Mouse (Mus musculus) retina, embryonic 14.5 days (tissue): ENCODE results near the gene Wfdc18.

Experiments used
- DNase-seq: peaks from one replicate; pipeline ENCODE4 v3.0.0-alpha.2; 2015; ENCODE audit warnings: low spot score

Wfdc18 gene

DNA sequence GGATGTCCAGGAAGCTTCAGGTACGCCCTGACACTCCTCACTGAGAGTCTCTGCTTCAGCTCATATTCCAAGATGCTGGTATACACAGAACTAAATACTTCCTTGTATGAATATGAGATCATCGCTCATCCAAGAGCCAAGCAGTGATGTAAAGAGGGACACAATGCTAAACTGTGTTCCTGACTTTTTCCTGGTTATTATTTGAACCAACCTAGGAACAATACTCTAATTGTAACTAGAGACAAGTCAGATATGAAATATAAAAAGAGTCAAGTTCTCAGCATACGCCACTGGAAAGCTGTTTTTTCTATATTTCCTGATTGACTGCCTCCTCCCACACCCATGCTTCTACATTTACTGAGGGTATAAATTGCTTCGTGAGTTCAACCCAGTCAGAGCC, at the start of gene Wfdc18:
Gene Wfdc18 (plus strand): TSS at position 301 of the 400 bp plus-strand sequence.
- DNase-seq: no peak

DNA sequence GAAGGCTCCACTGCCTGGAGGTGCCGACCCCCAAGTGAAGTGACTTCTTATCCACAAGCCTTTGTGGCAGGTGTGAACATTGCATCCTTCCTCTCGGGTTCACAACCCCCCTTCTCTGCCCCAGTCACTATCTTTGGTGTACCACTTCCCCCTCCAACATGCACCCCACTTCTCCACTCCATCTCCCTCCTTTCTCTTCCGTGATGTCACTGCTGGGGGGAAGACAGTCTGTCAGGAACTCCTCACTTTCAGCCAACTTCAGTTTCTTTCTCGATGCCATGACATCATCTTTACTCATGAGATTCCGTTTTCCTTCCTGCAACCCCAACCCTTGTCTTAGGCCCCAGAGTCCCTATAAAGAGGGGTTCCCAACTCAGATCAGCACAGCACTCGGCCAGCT, 46.6 kb upstream of the Wfdc18 start, which contains the start of gene Ccl4:
Gene Ccl4 (plus strand): TSS at position 381 of the 400 bp plus-strand sequence.
- no peak for DNase-seq

DNA sequence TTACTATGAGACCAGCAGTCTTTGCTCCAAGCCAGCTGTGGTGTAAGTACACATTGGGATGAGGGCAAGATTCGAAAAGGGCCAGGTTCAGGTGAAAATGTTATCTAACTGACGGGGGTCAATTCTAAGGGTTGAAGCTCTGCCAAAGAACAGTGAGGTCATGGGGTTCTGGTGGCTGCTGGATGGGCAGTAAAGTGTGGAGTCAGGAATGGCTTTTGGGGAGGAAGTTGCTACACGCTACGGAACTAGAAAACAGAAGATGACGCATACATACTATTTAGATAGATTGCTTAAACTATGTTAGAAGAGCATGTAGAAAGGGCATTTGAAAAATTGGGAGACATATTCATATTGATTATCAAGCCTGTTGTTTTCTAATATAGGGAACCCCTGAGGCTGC, 45.3 kb upstream of the Wfdc18 start:
- no peak for DNase-seq

DNA sequence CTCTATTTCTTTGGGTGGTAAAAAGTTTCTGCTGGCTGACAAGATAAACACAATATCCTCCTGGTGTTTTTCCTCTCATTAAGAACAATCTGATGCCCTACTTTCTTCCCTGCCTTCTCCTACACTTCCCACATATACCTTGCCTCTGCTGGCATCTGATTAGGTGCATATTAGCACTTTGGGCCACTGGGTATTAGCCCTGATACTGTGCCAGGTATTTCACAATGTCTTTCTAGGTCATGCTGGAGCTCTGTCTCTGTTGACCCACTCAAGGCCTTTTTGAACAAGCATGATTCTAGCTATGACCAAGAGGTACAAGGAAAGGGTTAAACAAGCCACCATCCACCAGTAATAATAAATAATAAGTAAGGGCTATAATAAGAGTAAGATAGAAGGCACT, 37.1 kb upstream of the Wfdc18 start:
- no peak for DNase-seq

DNA sequence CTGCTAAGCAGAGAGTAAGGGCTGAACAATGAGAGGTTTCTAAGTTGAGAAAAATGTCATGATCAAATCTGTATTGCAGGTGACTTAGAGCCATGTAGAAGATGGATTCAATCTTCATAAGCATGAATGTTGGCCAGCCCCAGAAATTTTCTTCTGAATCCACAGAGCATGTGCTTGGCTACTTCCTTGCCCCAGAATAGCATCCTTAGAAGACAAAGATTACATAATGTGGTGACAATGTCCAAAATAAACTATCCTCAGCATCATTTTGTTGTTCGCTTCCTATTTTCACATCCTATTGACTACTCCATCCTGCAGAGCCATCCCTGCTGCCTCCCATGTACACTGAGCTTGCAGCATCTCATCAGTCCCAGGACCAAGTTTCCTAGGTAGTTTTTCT, 33.1 kb upstream of the Wfdc18 start:
- DNase-seq: no peak

DNA sequence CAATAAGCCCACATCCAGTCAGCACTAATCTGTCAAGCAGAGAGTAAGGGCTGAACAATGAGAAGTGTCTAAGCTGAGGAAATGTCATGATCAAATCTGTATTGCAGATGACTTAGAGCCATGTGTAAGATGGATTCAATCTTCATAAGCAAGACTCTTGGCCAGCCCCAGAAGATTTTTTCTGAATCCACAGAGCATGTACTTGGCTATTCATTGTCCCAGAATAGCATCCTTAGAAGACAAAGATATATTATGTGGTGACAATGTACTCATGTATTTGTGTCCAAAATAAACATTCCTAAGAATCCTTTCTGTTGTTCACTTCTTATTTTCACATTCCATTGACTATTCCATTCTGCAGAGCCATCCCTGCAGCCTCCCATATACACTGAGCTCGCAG, 18.9 kb upstream of the Wfdc18 start:
- DNase-seq: no peak

DNA sequence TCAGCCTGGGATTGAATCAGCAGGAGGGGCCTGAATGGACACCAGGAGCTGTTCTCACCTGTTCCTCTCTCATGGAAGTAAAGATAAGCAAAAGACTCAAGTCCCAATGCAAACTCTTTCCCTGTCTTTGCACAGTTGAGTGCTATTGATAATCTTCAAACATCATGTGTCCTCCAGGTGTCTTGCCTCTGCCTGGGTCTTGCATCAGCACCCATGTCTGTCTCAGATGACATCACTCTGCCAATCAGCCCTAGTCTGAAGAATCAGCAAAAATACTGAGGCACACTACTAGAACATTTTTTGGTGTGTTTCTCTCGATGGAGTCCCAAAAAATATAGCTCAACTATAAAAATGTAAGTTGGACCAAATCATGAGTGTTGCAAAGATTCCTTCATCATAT, 16.8 kb upstream of the Wfdc18 start:
- no peak for DNase-seq

DNA sequence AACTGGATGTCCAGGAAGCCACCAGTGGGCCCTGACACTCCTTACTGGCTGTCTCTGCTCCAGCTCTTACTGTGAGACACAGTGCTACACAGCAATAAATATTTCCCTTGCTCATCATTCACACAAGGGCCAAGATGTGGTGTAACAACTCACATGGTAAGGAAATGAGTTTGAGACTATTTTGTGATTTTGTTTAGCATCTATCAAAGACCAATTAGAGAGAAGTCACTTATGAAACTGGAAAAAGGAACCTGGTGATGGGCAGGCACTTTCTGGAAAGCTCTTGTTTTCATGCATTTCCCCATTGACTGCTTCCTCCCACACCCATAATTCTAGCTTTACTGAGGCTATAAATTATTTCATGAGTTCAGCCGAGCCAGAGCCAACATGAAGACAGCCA, 5.1 kb upstream of the Wfdc18 start, which contains the start of gene Wfdc17:
Gene Wfdc17 (plus strand): TSS at position 287 of the 400 bp plus-strand sequence.
- no peak for DNase-seq

DNA sequence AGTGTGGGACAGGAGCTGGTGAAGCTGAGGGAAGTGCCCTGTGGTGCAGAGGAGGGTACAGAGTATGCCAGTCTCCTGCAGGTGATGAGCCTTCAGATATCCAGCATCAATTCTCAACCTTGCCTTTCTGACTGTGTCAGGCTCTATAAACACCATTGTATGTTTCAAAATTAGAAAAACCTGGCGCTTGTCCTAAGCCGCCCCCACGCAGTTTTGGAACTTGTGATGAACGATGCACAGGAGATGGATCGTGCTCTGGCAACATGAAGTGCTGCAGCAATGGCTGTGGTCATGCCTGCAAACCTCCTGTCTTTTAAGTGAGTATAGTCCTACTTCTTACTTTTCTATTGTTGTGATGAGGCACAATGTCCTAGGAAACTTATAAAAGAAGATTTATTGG, 868 bp downstream of the Wfdc18 start:
- no peak for DNase-seq

DNA sequence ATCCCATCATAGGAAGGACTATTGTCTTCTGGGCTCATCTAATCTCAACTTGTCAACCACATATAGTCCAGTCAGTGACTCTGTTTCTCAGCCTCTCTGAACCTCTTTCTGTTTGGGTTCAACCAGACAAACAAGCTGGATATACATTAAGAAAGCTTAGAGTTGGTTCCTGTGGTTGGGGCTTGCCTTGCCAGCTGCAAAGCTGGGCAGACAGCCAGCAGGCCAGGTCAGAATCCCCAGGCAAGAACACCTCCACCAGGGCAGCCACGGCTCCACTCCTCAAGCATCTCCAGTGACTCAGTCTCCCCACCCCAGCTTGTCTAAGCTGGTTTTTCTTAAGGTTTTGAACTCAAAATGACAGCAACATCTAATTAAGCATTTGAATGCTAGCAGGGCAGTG, 3.9 kb downstream of the Wfdc18 start:
- no peak for DNase-seq

DNA sequence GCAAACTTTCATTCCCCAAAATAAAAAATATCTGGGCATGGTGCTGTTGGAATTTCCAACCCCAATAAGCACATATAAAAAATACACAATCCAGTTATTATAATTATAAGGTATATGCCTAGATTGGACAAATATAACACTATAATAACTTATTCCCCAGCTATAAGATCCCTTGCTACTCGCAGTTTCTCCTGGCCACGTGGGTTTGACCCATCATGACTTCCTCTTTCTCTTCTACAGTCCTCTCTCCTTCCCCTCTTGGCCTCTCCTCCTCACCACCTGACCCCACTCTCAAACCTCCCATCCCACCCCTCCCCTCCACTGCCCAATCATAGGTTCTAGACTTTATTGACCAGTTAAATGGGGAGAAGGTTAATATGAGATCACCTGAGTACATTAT, 5.1 kb downstream of the Wfdc18 start:
- DNase-seq: no peak

DNA sequence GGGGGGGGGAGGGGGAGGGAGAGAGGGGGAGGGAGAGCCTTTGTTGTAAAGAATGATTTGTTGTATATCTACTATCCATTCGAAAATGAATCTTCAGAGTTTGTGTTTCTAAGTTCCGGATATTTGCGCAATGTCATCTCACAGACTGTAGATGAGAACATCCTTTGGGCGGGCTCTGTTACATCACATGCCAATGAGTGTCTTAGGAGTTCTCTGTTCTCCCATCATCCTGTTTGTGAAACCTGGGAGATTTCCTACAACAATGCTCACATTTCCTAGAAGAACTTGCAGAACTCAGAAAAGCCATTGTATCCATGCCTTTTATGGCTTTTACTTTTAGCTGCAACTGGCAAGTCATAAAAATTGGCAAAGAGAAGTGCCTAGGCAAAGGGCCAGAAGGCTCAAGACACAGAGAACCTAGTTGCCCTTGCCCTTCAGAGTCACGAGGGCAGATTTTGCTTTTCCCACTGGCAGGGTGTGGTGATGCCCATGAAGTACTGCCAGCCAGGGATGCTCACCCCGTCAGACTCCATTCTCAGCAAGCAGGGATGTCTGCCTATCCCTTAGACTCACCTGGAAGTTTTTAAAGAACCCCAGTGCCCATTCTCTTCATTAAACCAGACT, 8.3 kb downstream of the Wfdc18 start:
- DNase-seq: no peak

DNA sequence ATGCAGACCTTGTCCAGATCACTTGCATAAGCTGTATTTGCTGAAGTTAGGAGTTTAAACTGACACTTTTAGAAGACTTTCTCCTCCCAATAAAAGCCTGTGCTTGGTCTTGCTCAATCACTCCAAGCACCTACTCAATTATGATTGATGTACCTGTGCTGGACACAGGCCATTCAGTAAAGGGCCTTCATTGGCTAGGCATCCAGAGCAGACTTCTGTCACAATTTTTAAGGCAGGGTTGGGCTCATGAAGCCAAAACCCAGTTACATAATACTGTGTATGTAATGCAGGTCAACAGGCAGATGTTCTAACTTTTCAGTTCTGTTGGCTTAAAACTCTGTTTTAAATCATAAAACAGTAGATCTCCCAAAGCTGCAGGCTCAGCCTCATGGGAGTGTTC, 12.0 kb downstream of the Wfdc18 start:
- no peak for DNase-seq

DNA sequence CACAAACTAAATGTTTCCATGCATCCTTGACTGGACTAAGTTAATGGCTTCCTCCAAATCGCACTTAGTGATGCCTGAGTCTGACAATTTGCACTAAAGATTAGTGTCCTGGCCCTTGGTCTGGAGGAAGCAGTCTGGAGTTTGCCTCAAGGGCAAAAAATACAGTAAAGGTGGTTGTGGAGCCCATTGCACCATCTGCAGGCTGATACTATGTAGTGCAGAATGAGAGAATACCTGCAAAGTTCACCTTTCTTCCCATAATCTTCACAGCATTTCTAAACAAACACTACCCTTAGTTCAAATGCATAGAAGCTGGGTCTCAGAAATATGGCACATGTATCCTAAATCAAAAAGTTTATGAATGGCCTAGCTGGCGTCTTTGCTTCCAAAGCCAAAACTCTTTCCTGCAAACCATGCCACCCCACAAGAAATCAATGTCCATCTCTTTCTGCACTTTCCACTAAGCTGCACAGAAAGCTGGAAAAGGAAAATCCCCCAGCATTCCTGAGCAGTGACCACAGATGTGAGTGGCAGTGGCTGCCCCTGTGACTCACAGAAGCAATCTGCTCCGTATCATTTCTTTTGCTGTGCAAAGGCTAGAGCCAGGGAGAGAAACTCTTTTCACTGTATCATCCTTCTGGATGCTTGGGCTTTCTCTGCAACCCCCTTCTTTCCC, 20.1 kb downstream of the Wfdc18 start:
- peak; percentile 9 for DNase-seq

DNA sequence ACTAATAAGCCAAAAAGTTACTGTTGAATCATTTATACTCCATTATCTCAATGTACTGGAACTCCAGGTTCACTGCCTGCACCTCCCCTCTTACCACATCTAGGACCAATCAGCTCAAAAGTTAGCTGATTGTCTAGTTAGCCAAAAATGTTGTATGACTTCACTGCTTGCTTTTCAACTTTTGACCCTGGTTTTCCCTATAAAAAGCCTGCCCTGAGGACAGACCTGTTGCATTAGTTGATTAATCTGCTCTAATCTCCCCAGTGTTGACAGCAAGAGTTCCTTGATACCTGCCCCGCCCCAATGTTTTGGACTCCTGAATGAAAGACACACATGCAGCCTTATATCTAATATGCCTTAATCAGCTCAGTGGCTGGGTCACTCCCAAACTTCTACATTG, 22.3 kb downstream of the Wfdc18 start:
- DNase-seq: no peak

DNA sequence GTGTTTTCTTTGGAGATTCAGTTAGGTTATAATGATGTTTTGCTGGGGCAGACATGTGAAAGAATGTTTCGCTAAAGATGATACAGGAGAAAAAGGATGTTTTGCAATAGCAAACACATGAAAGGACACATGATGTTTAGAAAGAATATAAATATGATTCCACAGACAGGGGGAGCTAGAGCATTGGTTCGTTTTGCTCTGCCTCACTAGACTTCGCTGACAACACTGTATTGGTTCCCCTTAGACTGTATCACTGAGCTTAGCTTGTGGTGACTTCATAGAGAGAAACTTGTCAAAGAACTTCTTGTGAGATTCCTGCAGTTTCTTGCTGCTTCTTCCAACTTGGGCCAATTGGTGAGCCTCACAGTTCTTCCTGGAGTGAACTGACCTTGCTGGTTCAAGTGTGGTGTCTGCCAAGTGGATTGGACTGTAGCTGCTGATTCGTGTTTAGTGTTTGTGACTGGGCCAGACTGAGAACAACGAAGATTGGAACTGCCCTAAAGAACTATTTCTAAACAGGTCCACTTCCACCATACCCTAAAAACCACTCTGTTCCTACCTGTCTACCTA, 24.3 kb downstream of the Wfdc18 start:
- no peak for DNase-seq

DNA sequence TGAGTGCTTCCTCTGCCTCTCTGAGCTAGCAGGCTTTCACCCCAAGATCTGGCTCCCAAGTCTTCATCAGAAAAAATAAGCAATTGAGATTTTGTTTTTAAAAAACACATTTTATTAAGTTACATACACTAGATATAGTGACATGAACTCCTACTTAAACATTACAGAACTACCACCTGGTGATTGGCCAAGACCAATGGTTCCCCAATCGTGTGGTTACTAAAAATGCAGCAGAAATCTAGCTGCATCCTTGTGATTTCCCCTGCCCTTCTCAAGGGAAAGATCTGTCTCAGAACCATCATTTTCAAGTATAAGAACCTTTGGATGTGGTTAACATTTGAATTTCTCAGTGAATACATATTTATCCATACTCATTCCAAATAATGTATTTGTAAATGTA, 25.4 kb downstream of the Wfdc18 start:
- no peak for DNase-seq

DNA sequence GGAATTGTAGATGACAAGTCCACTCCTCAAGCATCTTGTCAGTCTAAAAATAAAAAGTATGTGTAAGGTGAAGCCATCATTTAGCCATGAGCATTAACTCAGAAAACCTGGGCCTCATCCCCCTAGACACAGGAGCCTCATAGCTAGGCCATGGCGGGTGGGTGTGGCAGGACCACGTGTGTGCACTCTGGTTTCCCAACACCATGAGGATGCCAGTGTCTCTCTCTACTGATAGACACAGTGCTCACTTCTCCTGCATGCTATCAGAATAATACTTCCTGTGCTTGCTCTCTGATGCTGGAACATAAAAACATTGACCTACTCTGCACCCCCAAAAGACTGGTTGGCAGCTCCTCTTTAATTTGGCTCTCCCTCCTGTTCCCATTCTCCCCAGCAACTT, 27.1 kb downstream of the Wfdc18 start:
- DNase-seq: no peak

DNA sequence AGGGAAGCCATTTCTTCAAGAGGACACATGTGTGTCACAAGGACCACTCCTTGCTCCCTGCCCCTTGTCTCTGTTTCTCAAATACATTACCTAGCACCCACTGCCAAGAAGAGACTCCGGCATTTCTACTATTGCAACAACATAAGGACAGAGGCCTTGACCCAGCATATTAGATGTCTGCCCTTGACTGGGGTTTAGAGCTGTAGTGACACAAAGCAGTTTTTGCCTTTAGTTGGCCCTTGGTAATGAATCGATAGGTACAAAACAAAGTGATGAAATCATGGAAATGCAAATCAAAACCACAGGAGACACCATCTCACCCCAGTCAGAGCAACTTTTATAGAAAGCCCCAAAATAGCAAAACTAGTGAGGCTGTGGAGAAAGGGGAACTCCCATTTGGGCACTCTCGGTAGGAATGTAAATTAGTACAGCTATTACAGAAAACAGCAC, 28.3 kb downstream of the Wfdc18 start:
- DNase-seq: no peak

DNA sequence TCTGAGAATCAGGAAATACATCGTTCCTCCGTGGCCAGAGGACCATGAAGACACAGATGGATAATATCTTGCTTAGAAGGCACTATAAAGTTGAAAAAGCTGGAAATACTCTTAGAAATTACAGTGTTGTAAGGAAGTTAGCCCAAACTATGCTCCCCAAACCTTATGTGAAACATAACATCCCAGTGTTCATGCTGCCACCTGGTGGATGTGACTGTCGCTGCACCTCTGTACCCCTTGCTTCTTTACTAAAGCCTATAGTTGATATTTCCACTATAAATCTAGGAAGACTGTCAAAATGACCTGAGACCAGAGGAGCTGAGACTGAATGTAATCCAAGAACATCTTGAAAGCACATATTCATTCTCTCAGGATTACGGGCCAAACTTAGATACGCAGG, 30.4 kb downstream of the Wfdc18 start:
- peak; percentile 86 for DNase-seq

DNA sequence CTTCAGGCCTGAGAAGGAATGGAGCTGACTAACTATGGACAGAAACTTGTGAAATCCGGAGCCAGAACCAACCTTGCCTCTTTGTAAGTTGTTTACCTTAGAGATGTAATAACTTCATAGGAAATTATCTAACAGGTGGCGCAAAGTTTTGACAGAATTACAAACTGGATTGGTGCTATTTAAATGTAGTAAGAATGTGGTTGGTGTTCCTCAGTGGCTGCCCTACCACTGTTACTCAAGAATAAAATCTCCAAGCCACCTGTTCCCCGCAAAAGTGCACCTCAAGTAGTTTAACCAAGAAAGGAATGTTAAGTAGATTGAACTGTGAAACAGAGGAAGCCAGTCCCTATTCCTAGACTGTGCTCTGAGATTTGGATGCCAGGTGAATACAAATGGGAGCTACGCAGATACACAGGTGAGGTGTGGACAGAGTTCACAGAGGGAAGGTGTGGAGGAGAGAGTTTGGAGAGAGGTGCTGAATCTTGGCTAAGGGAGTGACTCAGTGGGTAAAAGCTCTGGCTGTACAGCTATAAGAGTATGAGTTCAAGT, 31.7 kb downstream of the Wfdc18 start:
- DNase-seq: no peak

DNA sequence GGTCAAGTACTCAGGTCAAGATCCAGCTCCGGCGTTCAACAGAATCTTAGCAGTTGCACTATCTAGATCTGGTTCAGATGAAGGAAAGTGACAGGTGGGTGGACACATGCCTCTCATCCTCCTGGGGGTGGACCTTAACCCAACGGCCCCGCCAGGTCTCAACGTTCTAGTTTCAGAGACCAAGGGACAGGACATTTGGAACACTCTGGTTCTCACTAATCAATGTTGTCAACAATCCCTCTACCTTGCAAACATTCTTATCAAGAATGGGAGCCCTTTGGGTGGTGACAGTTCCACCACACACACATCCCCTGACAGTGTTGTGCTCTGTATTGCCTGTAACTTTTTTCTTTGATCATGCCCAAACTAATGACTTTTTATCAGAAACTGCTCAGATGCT, 33.0 kb downstream of the Wfdc18 start:
- DNase-seq: no peak

DNA sequence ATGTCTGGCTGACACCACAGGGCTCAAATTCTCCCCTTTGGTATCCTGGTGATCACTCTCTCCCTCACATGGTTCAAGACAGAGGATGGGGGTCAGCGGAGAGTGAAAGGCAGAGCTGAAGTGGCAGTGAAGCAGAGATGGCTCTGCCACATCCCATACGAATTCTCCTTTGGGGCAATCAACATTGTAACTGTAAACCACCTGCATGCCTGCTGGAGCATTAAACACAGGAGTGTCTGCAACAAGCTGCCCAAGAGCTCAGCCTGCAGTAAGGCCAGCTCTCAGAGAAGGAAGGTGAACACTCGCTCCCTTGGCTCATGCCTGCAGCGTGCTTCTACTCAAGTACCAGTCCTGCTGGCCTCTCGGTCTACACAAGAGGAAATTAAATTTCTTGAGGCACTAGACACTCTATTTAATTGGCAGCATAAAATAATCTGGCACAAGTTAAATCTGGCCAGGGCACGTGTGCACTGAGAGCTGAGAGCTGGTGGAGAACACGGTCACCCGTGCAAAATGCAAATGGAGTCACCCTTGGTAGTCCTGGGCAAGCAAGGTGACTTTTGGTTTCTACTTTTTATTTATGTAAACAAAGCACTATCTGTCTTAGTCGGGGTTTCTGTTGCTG, 34.0 kb downstream of the Wfdc18 start:
- no peak for DNase-seq
